Mouse (Mus musculus) monocyte, adult 2 months (primary cell): Measurements from ENCODE around the gene Csnk2b.
"Not testable (repeated sequence)": the region's sequence is repeated elsewhere in the genome, so short reads cannot be mapped to it uniquely, and the experiment has no call there.

Experiments
- DNase-seq, 2 experiments: peaks; one replicate each; pipeline ENCODE4 v3.0.0; 2022; ENCODE audit warnings: low spot score in 2 of 2, low read depth in 1 of 2

Csnk2b gene

GRCm38 (mm10) chr17:35153077-35153476 lies 31.2 kb upstream of the Csnk2b start:
- no peak for DNase-seq

GRCm38 (mm10) chr17:35152121-35152520 lies 30.3 kb upstream of the Csnk2b start:
- no peak for DNase-seq

DNA sequence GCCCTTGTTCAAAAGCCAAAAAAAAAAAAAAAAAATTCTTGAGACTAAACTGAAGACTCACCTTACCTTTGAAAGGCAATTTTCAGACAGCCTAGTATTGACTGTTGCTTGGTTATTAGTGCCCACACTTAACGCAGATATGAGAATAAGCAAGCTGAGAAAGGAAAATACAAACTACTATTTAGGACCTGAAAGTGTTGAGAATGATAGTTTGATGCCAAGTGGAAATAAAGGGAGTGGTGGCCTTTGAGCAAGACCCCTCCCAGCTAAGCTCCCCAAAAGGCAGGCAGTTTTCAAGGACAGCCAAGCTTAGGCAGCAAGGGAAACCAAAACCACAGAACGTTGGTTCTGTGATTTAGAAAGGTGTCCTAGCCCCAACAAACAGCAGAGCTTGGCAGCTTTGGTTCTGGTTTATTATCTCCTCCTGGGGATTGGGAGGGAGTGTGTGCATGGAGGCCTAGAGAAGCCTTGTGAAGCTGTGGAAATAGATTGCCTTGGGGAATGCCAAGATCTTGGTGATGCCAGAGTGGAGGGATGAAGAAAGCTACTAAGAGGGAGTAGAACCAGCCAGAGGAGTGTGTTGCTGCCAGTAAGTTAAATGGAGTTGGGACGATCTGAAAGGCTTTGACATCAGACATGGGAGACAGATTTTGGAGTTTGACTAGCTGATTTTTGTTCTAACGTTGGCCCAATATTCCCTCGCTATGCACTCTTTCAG lies 26.2 kb upstream of the Csnk2b start:
- no peak for DNase-seq

DNA sequence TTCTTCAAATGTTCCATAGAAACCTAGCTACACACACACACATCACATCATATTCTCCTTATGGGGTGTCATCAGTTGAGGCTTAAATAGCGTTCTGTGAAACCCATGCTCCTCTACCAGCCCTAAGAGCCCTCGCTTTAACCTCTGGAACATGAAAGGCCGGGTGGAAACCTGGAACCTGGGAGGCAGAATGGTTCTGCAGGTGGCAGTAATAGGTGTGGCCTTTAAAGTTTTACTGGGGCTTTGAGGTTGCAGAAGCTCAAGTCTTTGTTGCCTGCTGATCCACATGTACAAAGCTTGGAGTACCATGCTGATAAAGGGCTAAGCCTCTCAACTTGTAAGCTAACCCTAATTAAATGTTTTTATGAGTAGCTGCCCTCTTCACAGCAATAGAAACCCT lies 25.5 kb upstream of the Csnk2b start:
- no peak for DNase-seq

DNA sequence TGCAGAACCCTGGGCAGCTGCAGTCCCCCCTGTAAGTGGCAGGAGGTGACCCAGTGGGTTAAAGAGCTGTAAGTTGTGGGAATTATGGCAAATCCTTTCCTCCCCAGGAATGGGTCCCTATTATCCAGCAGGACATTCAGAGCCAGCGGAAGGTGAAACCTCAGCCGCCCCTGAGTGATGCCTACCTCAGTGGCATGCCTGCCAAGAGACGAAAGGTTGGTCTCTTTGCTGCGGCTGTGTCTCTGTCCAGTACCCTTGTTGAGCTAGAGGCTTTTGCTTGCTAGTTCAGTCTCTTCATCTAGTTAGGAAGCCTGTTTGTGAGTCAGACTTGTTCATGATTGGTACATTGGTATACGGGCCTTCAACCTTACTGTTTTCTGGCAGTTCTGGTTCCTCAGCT lies 24.3 kb upstream of the Csnk2b start:
- no peak for DNase-seq

DNA sequence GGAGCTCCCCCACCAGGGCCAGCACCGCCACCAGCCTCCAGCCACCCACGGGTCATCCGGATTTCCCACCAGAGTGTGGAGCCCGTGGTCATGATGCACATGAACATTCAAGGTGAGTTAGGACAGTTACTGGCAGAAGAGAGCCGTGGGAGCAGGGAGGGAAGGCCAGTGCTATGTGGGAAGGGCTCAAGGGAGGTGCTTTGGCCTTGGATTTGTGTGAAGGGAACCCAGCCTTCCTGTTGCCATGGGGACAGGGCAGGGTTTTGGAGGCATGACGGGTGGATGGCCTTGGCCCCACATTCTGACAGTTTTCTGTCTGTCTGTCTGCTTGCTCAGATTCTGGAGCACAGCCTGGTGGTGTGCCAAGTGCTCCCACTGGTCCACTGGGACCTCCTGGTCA lies 20.1 kb upstream of the Csnk2b start:
- DNase-seq: no peak

DNA sequence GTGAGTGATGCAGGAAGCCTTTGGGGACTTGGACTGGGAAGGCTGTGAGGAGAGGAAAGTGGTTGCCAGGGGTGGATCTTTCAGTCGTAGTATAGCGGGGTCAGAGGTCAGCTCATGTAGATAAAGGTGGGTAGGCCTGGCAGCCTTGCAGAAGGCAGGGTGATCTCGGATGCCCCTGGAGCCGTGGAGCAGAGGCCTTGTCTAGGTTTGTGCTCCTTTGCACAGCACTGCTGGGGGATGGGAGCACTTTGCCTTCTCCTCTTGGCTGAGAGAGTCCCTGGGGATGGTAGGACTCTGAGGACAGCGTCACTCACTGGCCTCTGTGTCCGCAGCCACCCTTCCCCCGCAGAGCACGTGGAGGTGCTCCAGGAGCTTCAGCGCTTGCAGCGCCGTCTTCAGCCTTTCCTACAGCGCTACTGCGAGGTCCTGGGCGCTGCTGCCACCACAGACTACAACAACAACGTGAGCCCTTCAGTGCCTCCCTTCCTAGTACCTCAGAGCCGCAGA lies 18.7 kb upstream of the Csnk2b start:
- no peak for DNase-seq

DNA sequence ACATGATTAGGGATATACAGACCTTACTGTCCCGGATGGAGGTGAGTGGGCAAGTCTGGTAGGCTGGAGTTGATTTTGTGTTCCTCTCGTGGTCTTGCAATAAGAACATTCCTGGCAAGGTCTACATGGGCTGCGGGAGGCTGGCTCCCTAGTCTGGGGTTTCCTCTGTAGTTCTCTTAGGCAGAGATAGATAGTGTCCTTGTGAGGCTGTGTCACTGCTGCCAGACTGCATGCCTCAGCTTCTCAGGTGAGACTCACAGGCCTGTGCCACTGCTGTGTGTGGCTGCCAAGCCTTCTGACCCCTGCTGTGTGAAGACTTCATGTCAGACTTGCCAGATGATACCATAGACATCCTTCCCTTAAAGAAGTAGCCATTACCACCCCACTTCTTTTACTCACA lies 17.4 kb upstream of the Csnk2b start:
- DNase-seq: no peak

DNA sequence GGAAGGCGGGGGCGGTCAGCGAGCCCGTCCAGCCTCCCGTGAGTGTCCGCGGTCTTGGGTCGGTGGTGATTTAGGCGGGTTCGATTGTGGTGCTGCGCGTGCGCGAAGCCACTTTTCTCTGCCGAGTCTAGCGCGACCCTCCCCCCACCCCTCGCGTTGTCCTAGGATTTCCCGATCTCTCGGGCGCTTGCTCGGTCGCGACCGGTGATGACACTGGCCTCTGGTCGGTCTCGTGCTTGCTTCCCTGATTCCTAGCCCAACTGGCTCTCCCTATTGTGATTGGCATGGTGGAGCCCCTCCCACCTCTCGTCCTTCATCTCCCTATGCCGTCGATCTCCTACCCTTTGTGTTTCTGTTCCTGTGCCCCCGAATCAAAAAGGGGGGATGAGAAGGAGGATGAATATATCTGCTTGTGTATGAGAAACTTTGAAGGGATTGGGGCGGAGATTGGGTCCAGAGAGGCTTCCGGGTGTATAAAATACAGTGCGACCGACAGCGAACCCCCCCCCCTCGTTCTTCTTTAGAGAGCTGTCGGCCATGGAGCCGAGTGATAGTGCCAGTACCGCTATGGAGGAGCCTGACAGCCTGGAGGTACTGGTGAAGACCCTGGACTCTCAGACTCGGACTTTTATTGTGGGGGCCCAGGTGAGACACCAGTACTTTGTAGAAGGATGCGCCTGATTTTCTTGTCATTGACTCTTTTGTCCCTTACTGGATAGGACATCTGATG lies 13.9 kb upstream of the Csnk2b start:
- DNase-seq: peak in 1 of 2 experiments; percentile 38

DNA sequence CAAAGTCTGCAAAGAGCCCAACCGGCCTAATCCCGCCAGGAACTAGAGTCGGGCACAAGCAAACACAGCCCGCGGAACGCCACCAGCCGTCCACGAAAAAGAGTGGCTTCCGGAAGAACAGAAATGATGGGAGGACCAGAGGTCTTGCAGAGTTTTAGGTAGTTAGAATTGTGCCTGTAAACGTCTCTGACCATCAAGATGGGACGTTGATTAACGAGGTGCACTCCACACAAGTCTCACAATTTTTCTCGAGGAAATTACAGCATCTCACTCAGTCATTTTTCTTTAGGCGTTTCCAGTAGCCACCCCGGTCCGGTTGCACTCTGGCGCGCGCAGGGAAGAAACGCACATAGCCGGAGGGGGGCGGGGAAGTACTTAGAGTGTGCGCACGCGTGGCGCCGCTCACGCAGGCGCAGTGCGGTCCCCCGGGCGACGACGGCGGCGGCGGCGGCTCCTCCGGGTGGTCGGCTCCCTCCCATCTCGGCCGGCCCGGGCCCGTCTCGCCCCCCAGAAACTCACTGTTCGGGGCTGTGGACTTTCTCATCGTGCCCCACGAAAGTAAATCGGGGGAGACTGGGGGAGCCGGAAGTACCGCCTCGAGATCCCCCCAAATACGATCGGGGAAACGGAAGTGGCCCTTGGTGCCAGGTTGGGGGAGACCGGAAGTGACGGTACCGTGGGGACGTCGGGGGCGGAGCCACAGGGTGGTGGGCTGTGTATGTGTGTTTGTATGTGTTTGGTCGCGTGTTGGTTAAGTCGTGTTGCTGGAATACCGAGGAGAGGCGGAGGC lies 13.1 kb upstream of the Csnk2b start, which contains the start of gene Bag6:
Bag6 (plus strand) TSS at position 378 of the 790 bp plus-strand sequence.
- DNase-seq: peak; percentile 81 to 94

- no peak for DNase-seq
These were observed 11.7 kb upstream of the Csnk2b start for GRCm38 (mm10) chr17:35133517-35133916.

GRCm38 (mm10) chr17:35132174-35132560 lies 10.3 kb upstream of the Csnk2b start:
- DNase-seq: no peak

GRCm38 (mm10) chr17:35131500-35132173 lies 9.8 kb upstream of the Csnk2b start, which contains the start of gene Apom:
Gene Apom (minus strand): TSS chr17:35132050.
- DNase-seq: no peak

DNA sequence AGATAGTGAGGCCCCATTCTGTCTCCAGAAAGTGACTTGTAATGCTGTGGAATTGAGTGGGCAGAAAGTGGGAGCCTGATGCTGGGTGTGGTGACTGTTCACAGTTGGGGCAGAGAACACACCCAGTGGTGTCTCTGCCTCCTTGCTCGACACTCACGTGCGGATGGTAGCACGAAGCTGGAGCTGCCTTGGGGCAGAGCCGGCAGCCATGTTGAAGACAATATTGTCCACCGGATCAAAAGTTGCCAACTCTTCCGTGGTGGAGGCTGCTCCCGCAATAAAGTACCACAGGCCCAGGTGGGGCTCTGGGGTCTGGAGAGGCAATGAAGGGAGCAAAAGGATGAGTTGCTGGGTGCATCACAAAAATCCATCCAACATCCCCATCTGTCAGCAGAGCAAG lies 9.2 kb upstream of the Csnk2b start:
- DNase-seq: no peak

DNA sequence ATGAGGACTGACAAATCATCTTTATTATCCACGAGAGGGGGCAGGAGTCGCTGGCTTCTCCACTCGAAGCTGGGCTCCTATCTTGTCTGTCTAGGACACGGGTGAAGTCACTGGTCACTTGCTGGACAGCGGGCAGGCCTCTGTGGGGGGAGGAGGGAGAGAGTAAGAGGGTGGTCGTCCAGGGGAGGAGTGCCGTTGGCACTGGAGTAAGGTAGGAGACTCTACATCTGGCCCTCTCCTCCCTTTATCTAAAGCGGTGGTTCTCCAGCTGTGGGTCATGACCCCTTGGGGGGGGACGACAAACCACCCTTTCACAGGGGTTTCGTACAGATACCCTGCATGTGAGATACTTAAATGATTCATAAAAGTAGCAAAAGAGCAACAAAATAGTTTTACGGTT lies 7.1 kb upstream of the Csnk2b start:
- no peak for DNase-seq

DNA sequence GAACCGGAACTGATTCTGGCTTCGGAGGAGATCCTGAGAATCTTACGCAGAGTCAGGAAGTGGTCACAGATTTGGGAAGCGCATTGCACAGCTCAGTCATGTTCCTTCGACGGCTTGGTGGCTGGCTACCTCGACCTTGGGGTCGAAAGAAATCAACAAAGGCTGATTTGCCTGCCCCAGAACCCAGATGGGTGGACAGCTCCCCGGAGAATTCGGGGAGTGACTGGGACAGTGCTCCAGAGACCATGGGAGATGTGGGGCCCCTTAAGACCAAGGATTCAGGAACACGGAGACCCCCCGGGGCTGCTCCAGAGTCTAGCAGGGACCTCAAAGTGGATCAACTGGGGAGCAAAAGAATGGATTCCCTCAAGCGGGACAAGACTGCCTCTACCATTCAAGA lies 5.2 kb upstream of the Csnk2b start:
- no peak for DNase-seq

DNA sequence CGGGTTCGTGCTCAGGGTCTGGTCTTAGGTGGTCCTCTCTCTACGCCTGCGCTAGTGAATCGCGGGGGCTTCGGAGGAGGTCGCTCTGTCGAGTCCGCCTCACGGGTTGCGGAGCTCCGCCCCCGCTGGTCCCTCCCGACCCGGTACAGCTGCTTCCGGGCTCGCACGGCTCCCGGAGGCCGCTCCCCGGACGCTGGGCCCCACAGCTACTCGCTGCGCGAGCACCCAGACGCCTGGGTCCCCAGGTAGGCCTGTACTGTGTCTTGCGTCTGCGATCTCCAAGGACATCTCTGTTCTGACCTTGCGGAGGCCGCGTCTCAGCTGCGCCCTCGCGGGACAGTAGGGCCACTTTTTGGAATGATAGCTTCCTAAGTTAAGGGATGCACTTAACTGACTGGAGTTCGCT lies 4.4 kb upstream of the Csnk2b start, which contains the start of gene D17H6S53E:
D17H6S53E (plus strand) TSS at position 168 of the 406 bp plus-strand sequence.
- DNase-seq: peak in 1 of 2 experiments; percentile 47

DNA sequence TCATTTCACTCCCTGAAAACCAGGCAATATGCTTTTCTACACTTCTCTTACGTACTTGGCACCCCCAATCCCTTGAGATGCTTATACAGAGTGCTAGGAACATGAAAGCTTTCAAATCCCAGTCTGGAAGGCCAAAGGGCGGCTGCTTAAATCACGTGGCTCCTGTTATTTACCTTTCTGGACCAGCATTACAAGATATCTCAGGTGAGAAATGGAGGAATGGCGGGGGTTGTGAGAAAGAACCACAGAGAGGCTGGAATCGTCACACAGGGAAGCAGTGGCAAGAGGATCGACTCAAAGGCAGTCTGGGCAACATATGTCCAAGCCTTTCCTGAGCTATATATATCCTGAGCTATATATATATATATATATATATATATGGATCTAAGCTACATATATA lies 3.7 kb upstream of the Csnk2b start:
- no peak for DNase-seq

DNA sequence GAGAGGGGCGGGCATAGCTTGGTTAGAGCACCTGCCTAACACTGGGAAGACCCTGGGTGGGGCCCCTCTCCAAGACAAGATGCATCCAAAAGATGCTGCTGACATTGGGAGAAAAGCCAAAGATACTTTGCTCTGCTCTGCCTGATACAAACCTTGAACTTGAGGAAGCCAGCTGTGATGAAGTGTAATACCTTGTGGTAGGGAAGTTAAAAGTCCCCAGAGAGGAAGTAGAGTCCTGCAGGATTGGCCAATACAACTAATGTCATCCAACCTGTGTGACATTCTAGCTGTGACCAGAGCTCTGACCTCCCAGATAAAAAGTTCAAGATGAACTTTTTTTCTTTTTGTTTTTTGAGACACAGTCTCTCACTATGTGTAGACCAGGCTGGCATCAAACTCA lies 3.2 kb upstream of the Csnk2b start:
- no peak for DNase-seq

DNA sequence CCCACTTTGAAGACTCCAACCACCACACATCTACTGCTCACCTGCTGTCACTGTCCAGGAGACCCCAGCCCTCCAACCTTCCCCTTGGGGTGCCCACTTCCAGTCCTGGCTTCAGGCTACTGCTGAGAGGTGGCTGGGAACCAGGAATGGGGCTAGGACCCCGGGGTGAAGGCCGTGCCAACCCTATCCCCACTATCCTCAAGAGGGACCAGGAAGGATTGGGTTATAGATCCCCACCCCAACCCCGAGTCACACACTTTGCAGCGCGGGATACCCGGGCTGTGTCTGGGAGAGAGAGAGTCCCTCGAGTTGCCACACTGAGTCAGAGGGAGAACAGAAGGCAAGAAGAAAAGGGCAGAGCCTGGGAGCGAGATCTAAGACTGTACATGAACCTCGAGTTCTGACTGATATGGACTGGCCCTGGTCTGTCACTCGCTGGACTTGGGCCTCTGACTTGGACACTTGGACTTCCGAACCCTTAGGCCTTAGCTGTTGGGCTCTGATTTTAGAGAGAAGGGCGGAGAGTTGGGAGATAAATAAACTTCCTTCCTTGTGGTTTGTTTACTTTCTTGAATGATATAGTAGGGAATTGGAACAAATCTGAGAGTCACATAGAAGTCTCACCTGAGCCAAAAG lies 2.5 kb upstream of the Csnk2b start:
- DNase-seq: not testable (repeated sequence)
